Mouse (Mus musculus): ENCODE measurements around the gene Gabra5. TPM values are rescaled to one million over a fixed set of nuclear protein-coding genes. Genes with fewer than 3 reads are reported as not detected.

Gabra5 gene
- not detected in 2 replicates for polyA plus RNA-seq (2012; rRNA removed)

DNA sequence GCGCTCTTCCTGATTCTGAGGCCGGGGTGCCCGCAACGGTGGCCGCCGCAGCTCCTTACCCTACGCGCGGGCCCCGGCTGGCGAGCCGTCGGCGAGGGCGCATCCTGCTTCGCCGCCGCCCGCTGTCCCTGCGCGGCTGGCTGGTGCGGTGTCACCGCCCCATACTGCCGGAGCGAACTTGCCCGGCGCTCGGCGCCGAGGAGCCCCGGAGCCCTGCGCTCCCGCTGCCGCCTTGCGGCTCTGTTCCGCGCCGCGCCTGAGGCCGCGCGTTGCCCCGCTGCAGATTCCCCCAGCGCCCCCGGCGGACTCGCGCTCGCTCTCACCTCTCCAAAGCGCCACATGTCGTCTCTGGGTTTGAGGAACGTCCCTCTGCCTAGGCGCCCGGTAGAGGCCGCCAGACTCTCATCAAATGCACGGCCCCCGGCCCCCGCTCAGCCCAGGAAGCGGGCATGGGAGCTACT lies at the start of gene Gabra5:
Gene Gabra5, minus strand, starts transcription at position 379 of the 461 bp plus-strand sequence.

GRCm38 (mm10) chr7:57419392-57419791 lies 90.5 kb downstream of the Gabra5 start, which contains the start of gene Gabrb3:
TSS of gene Gabrb3 (plus strand) at chr7:57419692.

GRCm38 (mm10) chr7:57386517-57387340 lies 123.1 kb downstream of the Gabra5 start, which contains the start of gene Gabrg3:
TSS of gene Gabrg3 (minus strand) at chr7:57387188.

Other genes with a start within 250 kb of the Gabra5 start
- gene Gabrg3, start 122.9 kb downstream of the Gabra5 start, polyA plus RNA-seq (2012; rRNA removed) = 0.45 and 0.73 TPM in 2 replicates
- 0.20 and 0.43 TPM in 2 replicates for gene Gabrb3, start 90.4 kb downstream of the Gabra5 start, polyA plus RNA-seq (2012; rRNA removed)